Mouse (Mus musculus): Measurements from ENCODE around the gene Dhx32.

GRCm38 (mm10) chr7:133678716-133679115 lies 103.8 kb downstream of the Dhx32 start:
- TF ChIP-seq GATA1 (IDR thresholded peaks at IDR 0.05; ENCODE audit: borderline replicate concordance, low read length) (no peak), FLI1 (IDR thresholded peaks at IDR 0.05; ENCODE audit: low read length) (no peak)
